22 mouse cellular contexts compared by ENCODE assay signal in genomic region chr19:22624801-22625513, GRCm38 (mm10).
A peak's percentile ranks its signal among the peaks of the same experiment; 100 is the strongest.
DNase-seq lines count a peak whose midpoint lies in the region; ATAC-seq and TF ChIP-seq lines count a peak whose summit lies in the region.
"Had no signal": no experiment of that assay in that cellular context is flagged by ENCODE, and none has a peak within 500 bp of the region (broad histone marks: within the 10 kb centered on the region; RNA-seq: fewer than 3 reads in every experiment).

No protein-coding gene starts in this region.

- DNase-seq in forebrain, postnatal 0 days, result no peak
- DNase-seq in layer of hippocampus, adult 9-11 months, result peak; percentile 11
- DNase-seq in layer of hippocampus, adult 8-10 months (ENCODE audit: low spot score in 2 of 2), result no peak
- DNase-seq in lung, postnatal 0 days (ENCODE audit: low spot score), result peak; percentile 24
- no peak for DNase-seq in lung, adult 18-20 months
- DNase-seq: adrenal gland, postnatal 14 days; cerebellum, postnatal 14 days; embryo, embryonic 11 days; gastrocnemius, postnatal 10 days; heart, adult 18-20 months; heart, postnatal 10 days; heart, postnatal 4 days had no signal

- 0 out of 2 replicates have a peak, but pooled peaks have one; percentile 16 for ATAC-seq in forebrain, postnatal 0 days
- ATAC-seq in forebrain, embryonic 15.5 days (replicated peaks), result no peak
- peak; percentile 21; the same call in 1 of the 2 replicates for ATAC-seq in lung, postnatal 0 days
- ATAC-seq: activated CD4-positive, CD25-positive, alpha-beta regulatory T cell, adult 4 months; hindbrain, embryonic 16.5 days; Patski had no signal

- no peaks in the 10 kb centered on the region for H3K9me3 ChIP-seq in forebrain, postnatal 0 days (ENCODE audit: low read length)
- H3K9me3 ChIP-seq in forebrain, embryonic 15.5 days, result no peaks in the 10 kb centered on the region
- no peaks in the 10 kb centered on the region for H3K9me3 ChIP-seq in lung, postnatal 0 days (ENCODE audit: low read length)
- H3K9me3 ChIP-seq: embryonic facial prominence, embryonic 15.5 days; forebrain, embryonic 10.5 days; heart, embryonic 10.5 days; hindbrain, embryonic 12.5 days had no signal

- no peak overlapping the region for H3K4me3 ChIP-seq in forebrain, postnatal 0 days (ENCODE audit: low read depth, low read length)
- no peak overlapping the region for H3K4me3 ChIP-seq in forebrain, embryonic 15.5 days
- no peak overlapping the region for H3K4me3 ChIP-seq in lung, postnatal 0 days (ENCODE audit: low read depth, low read length)
- H3K4me3 ChIP-seq: embryonic facial prominence, embryonic 15.5 days; erythroblast, embryonic 14.5 days; forebrain, embryonic 10.5 days; heart, embryonic 10.5 days; hindbrain, embryonic 12.5 days had no signal

- WGBS in forebrain, postnatal 0 days, result 74% methylated on average over 3 of the region's 3 CpGs
- 66% methylated on average over 3 of the region's 3 CpGs for WGBS in forebrain, embryonic 15.5 days
- 36% methylated on average over 3 of the region's 3 CpGs for WGBS in lung, postnatal 0 days

- TF ChIP-seq EP300 in lung, postnatal 0 days (IDR thresholded peaks at IDR 0.05), result no peak

- H3K36me3 ChIP-seq in forebrain, postnatal 0 days (ENCODE audit: insufficient read depth), result no peaks in the 10 kb centered on the region
- no peaks in the 10 kb centered on the region for H3K36me3 ChIP-seq in forebrain, embryonic 15.5 days
- no peaks in the 10 kb centered on the region for H3K36me3 ChIP-seq in lung, postnatal 0 days (ENCODE audit: insufficient read depth, low read length)
- H3K36me3 ChIP-seq: embryonic facial prominence, embryonic 15.5 days; forebrain, embryonic 10.5 days; heart, embryonic 10.5 days; hindbrain, embryonic 12.5 days had no signal

- no peak overlapping the region for H3K4me2 ChIP-seq in forebrain, postnatal 0 days (ENCODE audit: low read depth)
- H3K4me2 ChIP-seq in forebrain, embryonic 15.5 days (replicated peaks), result no peak overlapping the region
- H3K4me2 ChIP-seq in lung, postnatal 0 days (replicated peaks; ENCODE audit: low read depth, low read length), result no peak overlapping the region
- H3K4me2 ChIP-seq: embryonic facial prominence, embryonic 15.5 days; hindbrain, embryonic 12.5 days had no signal

- H3K9ac ChIP-seq in forebrain, postnatal 0 days, result no peak overlapping the region
- H3K9ac ChIP-seq in forebrain, embryonic 15.5 days (replicated peaks), result no peak overlapping the region
- no peak overlapping the region for H3K9ac ChIP-seq in lung, postnatal 0 days (replicated peaks; ENCODE audit: low read depth)
- H3K9ac ChIP-seq: embryonic facial prominence, embryonic 15.5 days; hindbrain, embryonic 12.5 days had no signal

- no peak overlapping the region for H3K27ac ChIP-seq in forebrain, postnatal 0 days (ENCODE audit: low read depth, low read length)
- no peak overlapping the region for H3K27ac ChIP-seq in forebrain, embryonic 15.5 days (replicated peaks)
- no peak overlapping the region for H3K27ac ChIP-seq in lung, postnatal 0 days (ENCODE audit: low read length)
- H3K27ac ChIP-seq: embryonic facial prominence, embryonic 15.5 days; forebrain, embryonic 10.5 days; heart, embryonic 10.5 days; hindbrain, embryonic 12.5 days had no signal

- no peaks in the 10 kb centered on the region for H3K4me1 ChIP-seq in forebrain, postnatal 0 days (ENCODE audit: insufficient read depth)
- no peaks in the 10 kb centered on the region for H3K4me1 ChIP-seq in forebrain, embryonic 15.5 days
- H3K4me1 ChIP-seq in lung, postnatal 0 days (ENCODE audit: insufficient read depth, low read depth, low read length), result no peaks in the 10 kb centered on the region
- H3K4me1 ChIP-seq: embryonic facial prominence, embryonic 15.5 days; forebrain, embryonic 10.5 days; heart, embryonic 10.5 days; hindbrain, embryonic 12.5 days had no signal

- TF ChIP-seq CTCF in forebrain, postnatal 0 days (IDR thresholded peaks at IDR 0.05; ENCODE audit: low read depth), result no peak
- TF ChIP-seq CTCF in lung, postnatal 0 days (IDR thresholded peaks at IDR 0.05), result no peak

- no peaks in the 10 kb centered on the region for H3K27me3 ChIP-seq in forebrain, postnatal 0 days (ENCODE audit: insufficient read depth, low read length)
- no peaks in the 10 kb centered on the region for H3K27me3 ChIP-seq in forebrain, embryonic 15.5 days
- H3K27me3 ChIP-seq in lung, postnatal 0 days (replicated peaks; ENCODE audit: insufficient read depth, low read length), result no peaks in the 10 kb centered on the region
- H3K27me3 ChIP-seq: CH12.LX; embryonic facial prominence, embryonic 15.5 days; hindbrain, embryonic 12.5 days had no signal

Comparison
In these comparisons a context has a peak if more than half of its experiments do, and no peak if none do; other contexts are left out.
1. DNase-seq: peak in layer of hippocampus, adult 9-11 months (single experiment) and lung, postnatal 0 days (single experiment); none in forebrain, postnatal 0 days (single experiment), layer of hippocampus, adult 8-10 months (0 of 2) and lung, adult 18-20 months (0 of 2).